ENCODE assay signal across 8 mouse cellular contexts in genomic region chrX:96019556-96019955, GRCm38 (mm10).
A peak's percentile ranks its signal among the peaks of the same experiment; 100 is the strongest.
DNase-seq lines count a peak whose midpoint lies in the region; ATAC-seq and TF ChIP-seq lines count a peak whose summit lies in the region.
"Had no signal": no experiment of that assay in that cellular context is flagged by ENCODE, and none has a peak within 500 bp of the region (broad histone marks: within the 10 kb centered on the region; RNA-seq: fewer than 3 reads in every experiment).

No protein-coding gene starts in this region.

- no peaks in the 10 kb centered on the region for H3K36me3 ChIP-seq in C2C12 (ENCODE audit: control insufficient read depth, insufficient read depth)
- H3K36me3 ChIP-seq in ES-E14 (ENCODE audit: control insufficient read depth, insufficient read depth, low read length, poor library complexity, severe bottlenecking) = no peaks in the 10 kb centered on the region
- no peaks in the 10 kb centered on the region for H3K36me3 ChIP-seq in lung, embryonic 16.5 days (ENCODE audit: control insufficient read depth, insufficient read depth, low read length)
- H3K36me3 ChIP-seq: stomach, embryonic 15.5 days had no signal

- no peak overlapping the region for H3ac ChIP-seq in C2C12 (ENCODE audit: control insufficient read depth, insufficient read length, low read depth)

- no peaks in the 10 kb centered on the region for H3K4me1 ChIP-seq in ES-E14 (ENCODE audit: control insufficient read depth in 2 of 2, insufficient read depth in 2 of 2, low read length in 2 of 2, poor library complexity in 1 of 2)
- no peaks in the 10 kb centered on the region for H3K4me1 ChIP-seq in cerebellum, adult 2 months (ENCODE audit: control insufficient read depth, insufficient read depth, low read length)
- no peaks in the 10 kb centered on the region for H3K4me1 ChIP-seq in lung, embryonic 16.5 days (replicated peaks; ENCODE audit: control insufficient read depth, insufficient read depth, low read length)
- H3K4me1 ChIP-seq: stomach, embryonic 15.5 days had no signal

- no peaks in the 10 kb centered on the region for H3K79me3 ChIP-seq in C2C12 (ENCODE audit: low read depth)

- TF ChIP-seq CTCF in C2C12 (IDR thresholded peaks at IDR 0.05; ENCODE audit: control insufficient read depth, insufficient read depth, insufficient read length) = peak; percentile 11
- peak; percentile 54; the same call in 1 of the 2 replicates for TF ChIP-seq CTCF in cerebellum, adult 2 months (IDR thresholded peaks at IDR 0.05; ENCODE audit: borderline replicate concordance, insufficient read depth, low read depth, low read length)

- TF ChIP-seq POLR2A in cerebellum, adult 2 months (IDR thresholded peaks at IDR 0.05; ENCODE audit: borderline replicate concordance, insufficient read depth, low read length) = no peak

- H3K9ac ChIP-seq in ES-E14 (ENCODE audit: insufficient read depth, low read depth, low read length, poor library complexity, severe bottlenecking) = no peak overlapping the region
- H3K9ac ChIP-seq in lung, embryonic 16.5 days (ENCODE audit: low read length) = no peak overlapping the region
- H3K9ac ChIP-seq: stomach, embryonic 15.5 days had no signal

- ATAC-seq in lung, embryonic 16.5 days (ENCODE audit: low read depth) = peak; percentile 49; the same call in 1 of the 2 replicates

- no peak overlapping the region for H3K27ac ChIP-seq in ES-E14 (ENCODE audit: insufficient read depth, low read depth, low read length, poor library complexity, severe bottlenecking)
- no peak overlapping the region for H3K27ac ChIP-seq in cerebellum, adult 2 months (ENCODE audit: insufficient read depth, low read length)
- H3K27ac ChIP-seq in lung, embryonic 16.5 days (ENCODE audit: low read length) = no peak overlapping the region
- H3K27ac ChIP-seq: stomach, embryonic 15.5 days had no signal

- no peak overlapping the region for H3K4me2 ChIP-seq in lung, embryonic 16.5 days (ENCODE audit: low read depth, low read length)
- H3K4me2 ChIP-seq: stomach, embryonic 15.5 days had no signal

- DNase-seq in ES-E14 (ENCODE audit: low read depth, low spot score) = peak; percentile 13
- DNase-seq in cerebellum, adult 2 months = peak; percentile 25 to 26
- DNase-seq in gastrocnemius, adult 18-20 months (ENCODE audit: low spot score) = peak; percentile 56
- DNase-seq in kidney, adult 9 months = peak; percentile 66
- peak; percentile 28 to 40 for DNase-seq in right cerebral cortex, postnatal 10 days (ENCODE audit: low spot score in 2 of 2)

- H3K9me3 ChIP-seq in ES-E14 (ENCODE audit: control insufficient read depth, insufficient read depth, low read depth, low read length) = no peaks in the 10 kb centered on the region
- H3K9me3 ChIP-seq in lung, embryonic 16.5 days (ENCODE audit: control insufficient read depth, low read length) = no peaks in the 10 kb centered on the region
- H3K9me3 ChIP-seq: stomach, embryonic 15.5 days had no signal

- WGBS in cerebellum, adult 2 months = 17% methylated on average over 2 of the region's 2 CpGs
- WGBS in lung, embryonic 16.5 days = 34% methylated on average over 2 of the region's 2 CpGs

- in situ Hi-C loops in ES-E14 (cut with MboI; ENCODE audit: low sequenced_read_pairs in 2 of 2, unreplicated experiment in 2 of 2) = loop anchor here (10.0 to 25.0 kb wide), 4 partner anchors 143 to 868 kb away; no protein-coding TSS in a partner anchor

- no peaks in the 10 kb centered on the region for H3K27me3 ChIP-seq in C2C12 (ENCODE audit: control insufficient read depth, insufficient read depth, insufficient read length)
- H3K27me3 ChIP-seq in cerebellum, adult 2 months (ENCODE audit: control insufficient read depth, insufficient read depth, low read length) = no peaks in the 10 kb centered on the region
- H3K27me3 ChIP-seq in lung, embryonic 16.5 days (ENCODE audit: control insufficient read depth, insufficient read depth, low read depth, low read length) = no peaks in the 10 kb centered on the region
- H3K27me3 ChIP-seq: stomach, embryonic 15.5 days had no signal

- no peak overlapping the region for H3K4me3 ChIP-seq in C2C12 (ENCODE audit: insufficient read depth, poor library complexity, severe bottlenecking)
- H3K4me3 ChIP-seq in ES-E14 (ENCODE audit: insufficient read depth in 1 of 2, low read depth in 1 of 2, low read length in 2 of 2, poor library complexity in 1 of 2, severe bottlenecking in 1 of 2) = no peak overlapping the region
- no peak overlapping the region for H3K4me3 ChIP-seq in cerebellum, adult 2 months (replicated peaks; ENCODE audit: insufficient read depth, low read depth, low read length)
- no peak overlapping the region for H3K4me3 ChIP-seq in lung, embryonic 16.5 days (ENCODE audit: low read length)
- H3K4me3 ChIP-seq: stomach, embryonic 15.5 days had no signal

- H3K79me2 ChIP-seq in C2C12 (ENCODE audit: control insufficient read depth, insufficient read depth) = no peaks in the 10 kb centered on the region

TF ChIP-seq in C2C12, 6 proteins besides CTCF, POLR2A, EP300 and RAD21:
- TF ChIP-seq CEBPB (IDR thresholded peaks at IDR 0.05; ENCODE audit: low read depth) (no peak), MYOG (IDR thresholded peaks at IDR 0.05; ENCODE audit: control insufficient read depth, extremely low read depth, insufficient read length) (no peak), FOSL1 (IDR thresholded peaks at IDR 0.05; ENCODE audit: insufficient read depth, low read length, poor library complexity, severe bottlenecking) (no peak), MAX (IDR thresholded peaks at IDR 0.05) (no peak), MYOD1 (IDR thresholded peaks at IDR 0.05; ENCODE audit: control insufficient read depth, insufficient read length, low read depth) (no peak), USF1 (IDR thresholded peaks at IDR 0.05; ENCODE audit: low read depth) (no peak)

TF ChIP-seq in ES-E14, 5 proteins besides CTCF, POLR2A, EP300 and RAD21:
- no peak for TF ChIP-seq HCFC1 (IDR thresholded peaks at IDR 0.05; ENCODE audit: borderline replicate concordance, insufficient read depth, low read length)
- TF ChIP-seq ZNF384 (IDR thresholded peaks at IDR 0.05; ENCODE audit: low read depth, low read length) = 0 out of 2 replicates have a peak, but pooled peaks have one; percentile 47
- no peak for TF ChIP-seq CHD2 (IDR thresholded peaks at IDR 0.05; ENCODE audit: low read depth, low read length)
- TF ChIP-seq ZC3H11A (IDR thresholded peaks at IDR 0.05; ENCODE audit: borderline replicate concordance, low read depth, low read length) = 0 out of 2 replicates have a peak, but pooled peaks have one; percentile 20
- no peak for TF ChIP-seq MAFK (IDR thresholded peaks at IDR 0.05; ENCODE audit: insufficient read depth, low read depth, low read length)

Comparison
In these comparisons a context has a peak if more than half of its experiments do, and no peak if none do; other contexts are left out.
1. DNase-seq: peak in every context shown above with its lines; median percentile 66 in kidney, adult 9 months; 56 in gastrocnemius, adult 18-20 months; 34 in right cerebral cortex, postnatal 10 days; 26 in cerebellum, adult 2 months; 13 in ES-E14.